Mouse (Mus musculus) kidney, adult 2 months (tissue): Measurements from ENCODE around the gene Slc44a1.

ENCODE experiments used
- CTCF ChIP-seq: fragments of 200-500 bp; conservative IDR thresholded peaks from 2 replicates; pipeline ENCODE4 v1.5.1; 2011; ENCODE audit warnings: low read depth, mild to moderate bottlenecking, control low read depth, low read length, moderate library complexity, mixed read lengths; ENCODE audit not compliant: insufficient read depth, insufficient read length
- POLR2A ChIP-seq: fragments of 200-500 bp; IDR thresholded peaks from one replicate; pipeline ENCODE4 v1.6.1; 2011; ENCODE audit warnings: low read depth, low read length, control low read depth

- no peak for TF ChIP-seq POLR2A
- TF ChIP-seq CTCF: no peak
These were observed 50.2 kb downstream of the Slc44a1 start for GRCm38 (mm10) chr4:53490371-53490770.
